In the genomic region with DNA sequence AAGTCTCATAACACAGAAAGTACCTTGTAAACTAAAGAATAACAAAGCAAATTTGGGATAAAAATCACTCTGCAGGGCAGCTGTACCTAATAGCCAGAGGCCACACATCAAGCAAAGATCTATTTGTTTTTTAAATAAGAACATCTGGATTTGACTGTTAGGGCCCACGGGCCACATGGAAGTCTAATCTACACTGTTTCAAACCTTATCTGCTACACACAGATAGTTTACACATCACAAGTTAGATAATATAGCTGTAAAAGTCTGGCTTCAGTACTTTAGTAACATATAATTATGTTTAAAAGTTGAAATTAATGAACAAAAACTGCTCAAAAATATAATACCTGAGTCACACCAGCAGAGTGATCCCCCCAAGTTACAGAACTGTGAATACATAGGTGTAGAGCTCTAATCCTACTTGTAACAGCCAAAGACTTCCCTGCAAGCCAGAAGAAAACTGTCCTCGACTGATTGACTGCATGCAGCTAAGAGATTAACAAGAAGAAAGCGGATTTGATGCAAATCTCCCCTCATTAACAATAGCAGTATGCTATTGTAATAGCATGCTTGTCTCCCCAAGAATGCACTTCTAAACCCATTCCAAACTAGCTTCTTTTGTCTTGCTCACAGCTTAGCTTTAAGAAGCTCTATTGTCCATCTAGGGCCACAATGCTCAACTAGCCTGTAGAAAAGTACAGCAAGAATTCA, we compare ENCODE assay signal across 27 mouse cellular contexts. TPM values are rescaled to one million over a fixed set of nuclear protein-coding genes. Genes with fewer than 3 reads are reported as not detected.
A peak's percentile ranks its signal among the peaks of the same experiment; 100 is the strongest.
DNase-seq lines count a peak whose midpoint lies in the region; ATAC-seq and TF ChIP-seq lines count a peak whose summit lies in the region.
"Had no signal": no experiment of that assay in that cellular context is flagged by ENCODE, and none has a peak within 500 bp of the region (broad histone marks: within the 10 kb centered on the region; RNA-seq: fewer than 3 reads in every experiment).

No protein-coding gene starts in this region.

- ATAC-seq in midbrain, embryonic 11.5 days (ENCODE audit: low FRiP score): peak; percentile 44; the same call in 1 of the 2 replicates
- ATAC-seq in midbrain, postnatal 0 days (ENCODE audit: low FRiP score): no peak
- peak; percentile 36; the same call in 1 of the 2 replicates for ATAC-seq in erythroid progenitor cell, adult 5-6 weeks (replicated peaks; ENCODE audit: low FRiP score, poor library complexity, severe bottlenecking)
- peak; percentile 79 for ATAC-seq in liver, embryonic 15.5 days (ENCODE audit: insufficient read depth)
- ATAC-seq: CD4-positive, CD25-positive, alpha-beta regulatory T cell, adult 4 months; forebrain, embryonic 14.5 days; hindbrain, embryonic 16.5 days; intestine, embryonic 15.5 days; midbrain, embryonic 16.5 days had no signal

- no peak for TF ChIP-seq CTCF in midbrain, postnatal 0 days (IDR thresholded peaks at IDR 0.05)
- no peak for TF ChIP-seq CTCF in layer of hippocampus, adult 2 months (conservative IDR thresholded peaks at IDR 0.05)

- H3K9me3 ChIP-seq in midbrain, embryonic 11.5 days (ENCODE audit: control insufficient read depth, low read length): no peaks in the 10 kb centered on the region
- H3K9me3 ChIP-seq in midbrain, postnatal 0 days (ENCODE audit: low read length): no peaks in the 10 kb centered on the region
- no peaks in the 10 kb centered on the region for H3K9me3 ChIP-seq in liver, embryonic 15.5 days (replicated peaks)
- H3K9me3 ChIP-seq: heart, embryonic 12.5 days; hindbrain, embryonic 10.5 days; intestine, embryonic 15.5 days had no signal

- no peaks in the 10 kb centered on the region for H3K27me3 ChIP-seq in midbrain, embryonic 11.5 days (ENCODE audit: control insufficient read depth, insufficient read depth, low read length)
- no peaks in the 10 kb centered on the region for H3K27me3 ChIP-seq in midbrain, postnatal 0 days (ENCODE audit: insufficient read depth, low read length)
- H3K27me3 ChIP-seq in liver, embryonic 15.5 days: no peaks in the 10 kb centered on the region
- H3K27me3 ChIP-seq: heart, embryonic 12.5 days; intestine, embryonic 15.5 days; limb, embryonic 12.5 days had no signal

- H3K4me2 ChIP-seq in midbrain, embryonic 11.5 days: no peak overlapping the region
- no peak overlapping the region for H3K4me2 ChIP-seq in midbrain, postnatal 0 days (ENCODE audit: low read depth, low read length, poor library complexity, severe bottlenecking)
- H3K4me2 ChIP-seq in liver, embryonic 15.5 days: peak overlapping the region; percentile 47
- H3K4me2 ChIP-seq: heart, embryonic 12.5 days; intestine, embryonic 15.5 days; limb, embryonic 12.5 days had no signal

- WGBS in midbrain, embryonic 11.5 days: 10% methylated on average over 3 of the region's 3 CpGs
- WGBS in midbrain, postnatal 0 days: 27% methylated on average over 3 of the region's 3 CpGs
- WGBS in liver, embryonic 15.5 days (ENCODE audit: insufficient replicate concordance): 11% methylated on average over 3 of the region's 3 CpGs

- no peaks in the 10 kb centered on the region for H3K36me3 ChIP-seq in midbrain, embryonic 11.5 days (ENCODE audit: control insufficient read depth, insufficient read depth, low read length)
- no peaks in the 10 kb centered on the region for H3K36me3 ChIP-seq in midbrain, postnatal 0 days (ENCODE audit: insufficient read depth, low read length)
- H3K36me3 ChIP-seq in liver, embryonic 15.5 days (replicated peaks): peaks cover 46% of the 10 kb centered on the region
- H3K36me3 ChIP-seq: intestine, embryonic 15.5 days had no signal

- H3K4me3 ChIP-seq in midbrain, embryonic 11.5 days (ENCODE audit: low read depth, low read length): no peak overlapping the region
- H3K4me3 ChIP-seq in midbrain, postnatal 0 days (ENCODE audit: low read depth, low read length): no peak overlapping the region
- no peak overlapping the region for H3K4me3 ChIP-seq in liver, embryonic 15.5 days (replicated peaks)
- no peak overlapping the region for H3K4me3 ChIP-seq in layer of hippocampus, adult 2 months
- H3K4me3 ChIP-seq: heart, embryonic 12.5 days; hindbrain, embryonic 10.5 days; intestine, embryonic 15.5 days; limb, embryonic 12.5 days had no signal

- H3K4me1 ChIP-seq in midbrain, embryonic 11.5 days (ENCODE audit: control insufficient read depth, insufficient read depth, low read length): peaks cover 5% of the 10 kb centered on the region; the same call in 1 of the 2 replicates
- H3K4me1 ChIP-seq in midbrain, postnatal 0 days (ENCODE audit: insufficient read depth, low read length): no peaks in the 10 kb centered on the region
- H3K4me1 ChIP-seq in liver, embryonic 15.5 days (replicated peaks): peaks cover 30% of the 10 kb centered on the region
- H3K4me1 ChIP-seq: heart, embryonic 12.5 days; intestine, embryonic 15.5 days; limb, embryonic 12.5 days had no signal

- H3K27ac ChIP-seq in midbrain, embryonic 11.5 days (ENCODE audit: low read depth, low read length): no peak overlapping the region
- no peak overlapping the region for H3K27ac ChIP-seq in midbrain, postnatal 0 days (ENCODE audit: low read depth, low read length)
- peak overlapping the region; percentile 77 for H3K27ac ChIP-seq in liver, embryonic 15.5 days (replicated peaks)
- H3K27ac ChIP-seq in layer of hippocampus, adult 2 months: no peak overlapping the region
- H3K27ac ChIP-seq: hindbrain, embryonic 10.5 days; intestine, embryonic 15.5 days; limb, embryonic 12.5 days had no signal

- no peak overlapping the region for H3K9ac ChIP-seq in midbrain, embryonic 11.5 days (ENCODE audit: low read length)
- no peak overlapping the region for H3K9ac ChIP-seq in midbrain, postnatal 0 days (replicated peaks; ENCODE audit: low read length, poor library complexity, severe bottlenecking)
- no peak overlapping the region for H3K9ac ChIP-seq in liver, embryonic 15.5 days
- H3K9ac ChIP-seq: heart, embryonic 12.5 days; intestine, embryonic 15.5 days; limb, embryonic 12.5 days had no signal

- no peak for DNase-seq in midbrain, embryonic 11.5 days (ENCODE audit: low spot score, missing footprints)
- DNase-seq in midbrain, postnatal 0 days (ENCODE audit: low spot score): no peak
- peak; percentile 69 for DNase-seq in retina, postnatal 1 day
- no peak for DNase-seq in layer of hippocampus, adult 2 months (ENCODE audit: low spot score in 2 of 2)
- no peak for DNase-seq in spleen, postnatal 10 days (ENCODE audit: low spot score in 2 of 2)
- DNase-seq in urinary bladder, postnatal 36 days (ENCODE audit: low spot score in 2 of 2): no peak
- DNase-seq: adrenal gland, postnatal 14 days; cerebellum, adult 8-10 months; gastrocnemius, postnatal 10 days; heart, postnatal 10 days; kidney, adult 9 months; kidney, postnatal 14 days; layer of hippocampus, postnatal 36 days; lung, adult 2 months; lung, postnatal 14 days; right cerebral cortex, postnatal 14 days; thymus, postnatal 25 days had no signal

RNA-seq across cellular contexts. Expression of gene Clcn3, which starts 44.2 kb away (rescaled TPM):
- 38.6 and 40.4 TPM in 2 replicates for polyA plus RNA-seq in midbrain, embryonic 11.5 days (2014; fragmentation: Nextera tagmentation; extraction: Ambion mirVana)
- 96.5 and 121 TPM in 2 replicates for total RNA-seq in midbrain, postnatal 0 days (2014; rRNA removed)
- 78.8 and 79.5 TPM in 2 replicates for polyA plus RNA-seq in midbrain, postnatal 0 days (2015; fragmentation: Nextera tagmentation; extraction: Ambion mirVana)
- 293 and 374 TPM in 2 replicates for total RNA-seq in erythroid progenitor cell, adult 5-6 weeks (2015; ENCODE audit: low replicate concordance)
- total RNA-seq in erythroid progenitor cell, adult 5-6 weeks (2017; ENCODE audit: low replicate concordance): 484 and 559 TPM in 2 replicates
- polyA plus RNA-seq in liver, embryonic 15.5 days (2015; fragmentation: Nextera tagmentation; extraction: Ambion mirVana): 37.5 and 40.0 TPM in 2 replicates
- total RNA-seq in layer of hippocampus, adult 2 months (2021): 100 to 1,000 TPM; 121 to 123 TPM

RNA-seq across cellular contexts. Expression of gene Hpf1, which starts 48.7 kb away (rescaled TPM):
- polyA plus RNA-seq in midbrain, embryonic 11.5 days (2014; fragmentation: Nextera tagmentation; extraction: Ambion mirVana): 138 and 147 TPM in 2 replicates
- 28.6 and 43.0 TPM in 2 replicates for total RNA-seq in midbrain, postnatal 0 days (2014; rRNA removed)
- polyA plus RNA-seq in midbrain, postnatal 0 days (2015; fragmentation: Nextera tagmentation; extraction: Ambion mirVana): 99.1 and 99.5 TPM in 2 replicates
- 190 and 199 TPM in 2 replicates for total RNA-seq in erythroid progenitor cell, adult 5-6 weeks (2015; ENCODE audit: low replicate concordance)
- 116 and 169 TPM in 2 replicates for total RNA-seq in erythroid progenitor cell, adult 5-6 weeks (2017; ENCODE audit: low replicate concordance)
- polyA plus RNA-seq in liver, embryonic 15.5 days (2015; fragmentation: Nextera tagmentation; extraction: Ambion mirVana): 60.8 and 68.3 TPM in 2 replicates
- total RNA-seq in layer of hippocampus, adult 2 months (2021): 10 to 100 TPM; 51.8 to 52.4 TPM

RNA-seq across cellular contexts. Expression of gene Nek1, which starts 54.1 kb away (rescaled TPM):
- polyA plus RNA-seq in midbrain, embryonic 11.5 days (2014; fragmentation: Nextera tagmentation; extraction: Ambion mirVana): 22.9 and 24.9 TPM in 2 replicates
- 15.0 and 17.5 TPM in 2 replicates for total RNA-seq in midbrain, postnatal 0 days (2014; rRNA removed)
- polyA plus RNA-seq in midbrain, postnatal 0 days (2015; fragmentation: Nextera tagmentation; extraction: Ambion mirVana): 22.0 and 22.4 TPM in 2 replicates
- 14.3 and 15.9 TPM in 2 replicates for total RNA-seq in erythroid progenitor cell, adult 5-6 weeks (2015; ENCODE audit: low replicate concordance)
- total RNA-seq in erythroid progenitor cell, adult 5-6 weeks (2017; ENCODE audit: low replicate concordance): 20.4 and 21.5 TPM in 2 replicates
- 6.9 and 7.1 TPM in 2 replicates for polyA plus RNA-seq in liver, embryonic 15.5 days (2015; fragmentation: Nextera tagmentation; extraction: Ambion mirVana)
- total RNA-seq in layer of hippocampus, adult 2 months (2021): 10 to 100 TPM; 24.5 to 30.5 TPM
